Mouse (Mus musculus) heart, postnatal 0 days (tissue): ENCODE results near the gene 9930104L06Rik.

ENCODE experiments used
- CTCF ChIP-seq: IDR thresholded peaks from 2 replicates; pipeline ENCODE4 v1.5.1; 2016; ENCODE audit warnings: antibody characterized with exemption, control low read depth, low read depth
- EP300 ChIP-seq: IDR thresholded peaks from 2 replicates; pipeline ENCODE4 v1.6.1; 2016; ENCODE audit warnings: antibody characterized with exemption, low read depth

DNA sequence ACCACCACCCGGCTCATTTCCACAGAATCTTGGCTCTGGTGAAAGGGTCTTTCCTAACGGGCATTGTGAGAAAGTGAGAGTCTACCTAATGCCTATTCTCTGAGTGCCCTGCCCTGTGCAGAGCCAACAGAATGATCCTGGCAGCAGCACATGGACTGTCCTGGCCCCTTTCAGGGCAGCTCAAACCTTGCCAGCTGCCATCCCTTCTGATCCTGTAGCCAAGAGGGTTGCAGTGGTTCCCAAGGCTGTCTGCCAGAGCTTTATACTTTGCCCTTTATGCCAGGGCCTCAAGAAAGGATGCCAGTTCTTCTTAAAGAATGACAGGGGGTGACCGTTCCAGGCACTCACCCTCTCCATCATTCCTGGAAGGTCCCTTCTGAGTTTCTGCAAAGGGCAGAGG is 12.6 kb downstream of the 9930104L06Rik start:
- TF ChIP-seq EP300: no peak
- no peak for TF ChIP-seq CTCF
